Mouse (Mus musculus): ENCODE results near the gene Cenpn.

- TF ChIP-seq CTCF (IDR thresholded peaks at IDR 0.05; ENCODE audit: low read depth, low read length) (no peak), EP300 (IDR thresholded peaks at IDR 0.05; ENCODE audit: insufficient read depth, low read depth, low read length) (no peak)
These were observed 32.9 kb downstream of the Cenpn start for GRCm38 (mm10) chr8:116954415-116954814.
